ENCODE assay signal across 14 mouse cellular contexts in the genomic region with DNA sequence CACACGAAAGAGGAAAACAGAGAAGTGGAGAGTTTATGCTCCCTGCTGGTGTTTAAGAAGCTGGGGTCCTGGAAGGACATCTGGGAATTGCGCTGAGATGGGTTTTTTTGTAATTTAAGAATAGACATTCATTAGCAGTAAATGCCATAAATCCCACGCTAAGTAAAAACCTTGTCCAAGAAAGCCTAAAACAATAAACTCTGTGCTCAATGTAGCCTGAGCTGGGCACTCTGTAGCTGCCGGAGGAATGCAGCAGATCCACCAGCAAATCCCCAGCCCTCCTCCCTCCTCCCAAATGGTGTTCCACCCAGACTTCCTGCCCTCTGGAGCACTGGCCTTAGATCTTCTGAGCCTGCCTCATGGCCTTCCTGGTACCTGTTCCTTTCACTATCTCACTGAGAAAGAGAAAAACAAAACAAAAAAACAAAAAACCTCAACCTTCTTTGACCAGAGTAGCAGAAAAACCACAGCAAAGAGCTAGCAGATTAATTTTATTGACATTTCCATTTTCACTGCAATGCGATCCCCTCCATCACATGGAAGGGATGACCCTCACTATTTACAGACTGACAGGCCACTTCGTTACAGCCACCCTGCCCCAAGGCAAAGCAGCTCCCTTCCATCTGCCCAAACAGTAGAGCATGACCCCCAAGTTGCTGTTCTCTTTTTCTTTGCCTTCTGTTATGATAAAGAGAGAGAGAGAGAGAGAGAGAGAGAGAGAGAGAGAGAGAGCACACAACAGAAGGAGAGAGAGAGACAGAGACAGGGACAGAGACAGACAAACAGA.
A peak's percentile ranks its signal among the peaks of the same experiment; 100 is the strongest.
DNase-seq lines count a peak whose midpoint lies in the region; ATAC-seq lines count a peak whose summit lies in the region.
"Had no signal": no experiment of that assay in that cellular context is flagged by ENCODE, and none has a peak within 500 bp of the region (broad histone marks: within the 10 kb centered on the region; RNA-seq: fewer than 3 reads in every experiment).

No protein-coding gene starts in this region.

- H3K4me2 ChIP-seq in heart, embryonic 13.5 days = no peak overlapping the region
- H3K4me2 ChIP-seq in hindbrain, embryonic 15.5 days = no peak overlapping the region
- peak overlapping the region; percentile 15; the same call in 1 of the 2 replicates for H3K4me2 ChIP-seq in midbrain, embryonic 16.5 days (ENCODE audit: low read length)

- intact Hi-C loops in heart, postnatal 25 days (cut with DNase I) = no loop called here

- 65% methylated on average over 6 of the region's 6 CpGs for WGBS in heart, embryonic 13.5 days
- WGBS in embryonic facial prominence, embryonic 10.5 days = 25% methylated on average over 6 of the region's 6 CpGs
- WGBS in hindbrain, embryonic 15.5 days = 25% methylated on average over 6 of the region's 6 CpGs
- 27% methylated on average over 6 of the region's 6 CpGs for WGBS in midbrain, embryonic 16.5 days
- 48% methylated on average over 6 of the region's 6 CpGs for WGBS in limb, embryonic 10.5 days

- no peak overlapping the region for H3K4me3 ChIP-seq in heart, embryonic 13.5 days
- H3K4me3 ChIP-seq in embryonic facial prominence, embryonic 10.5 days = no peak overlapping the region
- no peak overlapping the region for H3K4me3 ChIP-seq in hindbrain, embryonic 15.5 days
- no peak overlapping the region for H3K4me3 ChIP-seq in midbrain, embryonic 16.5 days (ENCODE audit: low read depth, low read length)
- no peak overlapping the region for H3K4me3 ChIP-seq in limb, embryonic 10.5 days
- H3K4me3 ChIP-seq: erythroblast, embryonic 14.5 days had no signal

- H3K4me1 ChIP-seq in heart, embryonic 13.5 days = peaks cover 35% of the 10 kb centered on the region
- H3K4me1 ChIP-seq in embryonic facial prominence, embryonic 10.5 days = peaks cover 57% of the 10 kb centered on the region
- peaks cover 42% of the 10 kb centered on the region for H3K4me1 ChIP-seq in hindbrain, embryonic 15.5 days (replicated peaks)
- H3K4me1 ChIP-seq in midbrain, embryonic 16.5 days (ENCODE audit: control insufficient read depth, insufficient read depth, low read length) = peaks cover 18% of the 10 kb centered on the region
- H3K4me1 ChIP-seq in limb, embryonic 10.5 days = peaks cover 25% of the 10 kb centered on the region

- peaks cover 56% of the 10 kb centered on the region for H3K36me3 ChIP-seq in heart, embryonic 13.5 days
- peaks cover 58% of the 10 kb centered on the region for H3K36me3 ChIP-seq in embryonic facial prominence, embryonic 10.5 days (replicated peaks)
- no peaks in the 10 kb centered on the region for H3K36me3 ChIP-seq in hindbrain, embryonic 15.5 days
- H3K36me3 ChIP-seq in midbrain, embryonic 16.5 days (ENCODE audit: control insufficient read depth, insufficient read depth, low read length) = no peaks in the 10 kb centered on the region
- H3K36me3 ChIP-seq in limb, embryonic 10.5 days = peaks cover 52% of the 10 kb centered on the region

- no peak for DNase-seq in heart, postnatal 25 days (ENCODE audit: low spot score)
- peak; percentile 48 for DNase-seq in embryonic facial prominence, embryonic 10.5 days (ENCODE audit: low spot score)
- DNase-seq in limb, embryonic 10.5 days (ENCODE audit: low spot score) = no peak
- no peak for DNase-seq in T-cell, adult 2 months (ENCODE audit: low spot score)
- DNase-seq in layer of hippocampus, postnatal 25 days (ENCODE audit: extremely low spot score in 1 of 2, low spot score in 1 of 2) = no peak
- DNase-seq: B cell, adult 2 months; cerebellum, adult 11-12 months; heart, postnatal 14 days; lung, postnatal 36 days; thymus, postnatal 14 days had no signal

- H3K27me3 ChIP-seq in heart, embryonic 13.5 days (replicated peaks) = no peaks in the 10 kb centered on the region
- H3K27me3 ChIP-seq in embryonic facial prominence, embryonic 10.5 days (replicated peaks; ENCODE audit: low read depth, poor library complexity, severe bottlenecking) = peaks cover 14% of the 10 kb centered on the region; the same call in 1 of the 2 replicates
- H3K27me3 ChIP-seq in hindbrain, embryonic 15.5 days = no peaks in the 10 kb centered on the region
- H3K27me3 ChIP-seq in midbrain, embryonic 16.5 days (ENCODE audit: control insufficient read depth, insufficient read depth, low read depth, low read length) = no peaks in the 10 kb centered on the region
- H3K27me3 ChIP-seq in limb, embryonic 10.5 days (ENCODE audit: low read depth, poor library complexity, severe bottlenecking) = no peaks in the 10 kb centered on the region

- H3K9ac ChIP-seq in heart, embryonic 13.5 days = no peak overlapping the region
- H3K9ac ChIP-seq in hindbrain, embryonic 15.5 days = no peak overlapping the region
- no peak overlapping the region for H3K9ac ChIP-seq in midbrain, embryonic 16.5 days (ENCODE audit: low read depth, low read length)

- H3K27ac ChIP-seq in heart, embryonic 13.5 days (replicated peaks) = 0 out of 2 replicates have a peak overlapping the region, but pooled peaks have one; percentile 8
- H3K27ac ChIP-seq in embryonic facial prominence, embryonic 10.5 days (replicated peaks) = no peak overlapping the region
- H3K27ac ChIP-seq in hindbrain, embryonic 15.5 days (replicated peaks) = peak overlapping the region; percentile 59
- peak overlapping the region; percentile 58; the same call in 1 of the 2 replicates for H3K27ac ChIP-seq in midbrain, embryonic 16.5 days (ENCODE audit: low read length)
- H3K27ac ChIP-seq in limb, embryonic 10.5 days = no peak overlapping the region

- ATAC-seq in heart, embryonic 13.5 days (ENCODE audit: extremely low read depth, insufficient number of reproducible peaks, low FRiP score, low TSS enrichment) = no peak
- no peak for ATAC-seq in hindbrain, embryonic 15.5 days (ENCODE audit: low FRiP score, low read depth)
- no peak; the same call in 1 of the 2 replicates for ATAC-seq in midbrain, embryonic 16.5 days

- H3K9me3 ChIP-seq in heart, embryonic 13.5 days = no peaks in the 10 kb centered on the region
- no peaks in the 10 kb centered on the region for H3K9me3 ChIP-seq in embryonic facial prominence, embryonic 10.5 days
- no peaks in the 10 kb centered on the region for H3K9me3 ChIP-seq in hindbrain, embryonic 15.5 days
- no peaks in the 10 kb centered on the region for H3K9me3 ChIP-seq in midbrain, embryonic 16.5 days (replicated peaks; ENCODE audit: control insufficient read depth, low read length, poor library complexity, severe bottlenecking)
- no peaks in the 10 kb centered on the region for H3K9me3 ChIP-seq in limb, embryonic 10.5 days (replicated peaks)

Comparison
In these comparisons a context has a peak if more than half of its experiments do, and no peak if none do; other contexts are left out.
1. H3K27ac ChIP-seq: peak in heart, embryonic 13.5 days (single experiment), hindbrain, embryonic 15.5 days (single experiment) and midbrain, embryonic 16.5 days (single experiment); none in embryonic facial prominence, embryonic 10.5 days (single experiment) and limb, embryonic 10.5 days (single experiment).